Mouse (Mus musculus): ENCODE results near the gene Foxq1.

The Foxq1 gene

DNA sequence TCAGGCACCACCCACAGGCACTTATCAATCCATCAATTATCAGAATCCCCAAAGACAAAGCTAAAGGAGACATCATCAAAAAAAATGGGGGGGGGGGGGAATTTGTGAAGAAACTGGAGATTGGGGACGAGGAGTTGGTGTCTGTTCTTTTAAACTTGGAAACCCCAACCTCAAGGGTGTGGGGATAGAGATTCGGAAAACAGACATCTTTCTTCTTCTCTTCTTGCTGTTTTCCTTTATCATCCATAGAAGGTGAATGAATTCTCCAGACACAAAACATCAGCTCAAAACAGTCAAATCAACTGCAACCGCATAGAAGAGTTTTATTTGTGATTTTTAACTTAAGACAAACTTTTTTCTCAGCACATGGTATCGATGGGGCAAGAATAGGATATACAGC is at the start of gene Foxq1:
Foxq1 (plus strand) TSS at position 301 of the 400 bp plus-strand sequence.
- DNase-seq (ENCODE audit: low spot score): no peak

DNA sequence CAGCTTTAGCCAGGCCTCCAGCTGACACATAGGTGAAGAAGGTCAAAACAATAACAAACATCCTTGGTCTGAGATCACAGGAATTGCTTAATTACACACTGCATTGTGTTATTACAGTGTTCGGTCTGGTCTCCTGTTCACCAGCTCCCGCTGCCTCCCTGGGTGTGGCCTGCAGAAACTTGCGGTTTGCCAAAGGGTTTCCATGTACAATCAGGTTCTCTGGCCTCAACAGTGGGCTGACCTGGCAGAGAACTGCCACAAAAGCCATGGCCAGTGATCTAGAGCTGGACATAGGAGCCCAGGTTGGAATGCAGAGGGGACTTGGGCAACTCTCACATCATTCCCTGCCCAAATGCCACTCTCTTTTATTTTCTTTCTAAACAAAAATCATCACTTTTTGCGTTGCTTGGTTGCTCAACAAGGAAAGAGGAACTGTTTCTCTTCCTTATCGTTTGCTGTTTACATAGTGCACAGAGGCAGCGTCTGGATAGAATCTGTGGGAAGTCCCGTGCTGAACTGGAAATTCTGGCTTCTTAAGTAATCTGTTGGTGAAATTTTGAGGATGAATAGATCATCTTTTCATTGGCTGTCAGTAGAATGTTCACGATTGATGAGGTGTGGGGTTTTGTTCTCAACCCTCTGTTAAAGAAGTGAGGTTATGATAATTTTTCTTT is 49.3 kb upstream of the Foxq1 start:
- no peak for DNase-seq (ENCODE audit: low spot score)

DNA sequence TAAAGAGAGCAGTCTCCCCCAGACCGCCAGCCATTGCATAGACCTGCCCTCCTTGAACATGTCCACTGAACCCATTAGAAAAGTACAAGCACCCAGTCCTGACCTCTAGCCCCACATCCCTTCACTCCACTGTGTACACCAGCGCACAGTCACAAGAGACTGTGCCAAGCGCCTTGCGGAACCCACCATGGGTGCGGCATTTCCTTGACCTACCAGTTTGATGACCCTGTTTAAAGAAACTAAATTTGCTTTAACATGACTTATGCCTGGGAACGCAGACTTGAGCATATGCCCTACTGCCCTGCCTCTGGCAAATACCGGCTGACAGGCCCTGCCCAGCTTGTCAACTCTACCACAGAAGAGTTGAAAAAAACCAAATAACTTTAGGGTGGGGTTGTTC is 40.7 kb upstream of the Foxq1 start:
- no peak for DNase-seq (ENCODE audit: low spot score)

DNA sequence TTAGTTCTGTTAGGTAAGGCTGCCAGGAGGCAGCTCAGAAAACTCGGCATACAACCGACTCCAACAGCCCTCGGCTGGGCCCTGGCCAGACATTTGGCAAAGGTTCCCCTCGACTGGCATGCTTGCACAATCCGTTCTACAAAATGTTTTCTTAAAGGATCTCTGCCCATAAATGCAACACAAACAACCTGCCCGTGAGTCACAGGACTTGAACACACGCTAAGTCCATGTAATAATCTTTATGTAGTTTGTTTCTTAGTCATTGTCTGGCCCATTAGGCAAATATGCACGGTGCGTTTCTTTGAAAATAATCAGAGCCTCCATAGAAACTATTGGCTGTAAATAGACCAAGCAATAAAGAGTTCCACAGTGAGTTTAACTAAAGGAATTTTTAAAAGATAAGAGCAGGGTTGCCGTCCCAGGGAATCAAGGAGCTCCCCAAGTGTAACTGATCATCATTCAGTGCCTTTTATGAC is 37.5 kb upstream of the Foxq1 start:
- no peak for DNase-seq (ENCODE audit: low spot score)

DNA sequence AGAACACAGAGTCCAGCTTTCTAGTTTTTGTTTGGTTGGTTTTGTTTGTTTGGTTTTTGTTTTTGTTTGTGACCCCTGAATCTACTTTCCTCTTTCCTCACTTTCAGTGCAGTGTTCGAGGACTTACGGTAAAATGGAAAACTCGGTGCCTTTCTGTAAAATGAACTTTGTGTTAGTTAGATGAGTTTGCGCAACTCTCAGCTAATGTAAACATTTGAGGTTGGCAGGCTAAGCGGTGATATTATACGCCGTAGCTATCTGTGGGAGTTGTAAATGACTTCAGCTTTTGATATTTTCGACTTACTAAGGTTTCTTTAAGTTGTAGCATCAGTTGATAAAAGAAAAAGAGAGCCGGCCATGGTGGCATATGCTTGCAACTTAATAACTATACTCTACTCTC is 37.0 kb upstream of the Foxq1 start:
- no peak for DNase-seq (ENCODE audit: low spot score)

DNA sequence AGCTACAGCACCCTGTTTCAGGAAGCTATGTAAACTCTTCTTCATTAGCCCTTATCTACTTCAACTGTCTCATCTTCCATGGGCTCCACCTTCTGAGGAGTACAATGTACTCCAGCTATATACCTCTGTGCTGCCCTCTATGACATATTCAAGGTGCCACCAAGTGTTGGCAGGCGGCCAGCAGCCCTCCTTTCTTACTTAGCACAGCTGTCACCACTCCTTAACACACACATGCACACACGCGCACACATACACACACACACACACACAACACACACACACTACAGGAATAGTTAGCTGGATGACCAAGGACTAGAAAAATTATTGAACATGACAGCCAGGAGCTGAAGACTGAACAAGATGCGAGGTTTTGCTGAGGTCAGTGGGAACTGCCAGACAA is 31.0 kb upstream of the Foxq1 start:
- no peak for DNase-seq (ENCODE audit: low spot score)

DNA sequence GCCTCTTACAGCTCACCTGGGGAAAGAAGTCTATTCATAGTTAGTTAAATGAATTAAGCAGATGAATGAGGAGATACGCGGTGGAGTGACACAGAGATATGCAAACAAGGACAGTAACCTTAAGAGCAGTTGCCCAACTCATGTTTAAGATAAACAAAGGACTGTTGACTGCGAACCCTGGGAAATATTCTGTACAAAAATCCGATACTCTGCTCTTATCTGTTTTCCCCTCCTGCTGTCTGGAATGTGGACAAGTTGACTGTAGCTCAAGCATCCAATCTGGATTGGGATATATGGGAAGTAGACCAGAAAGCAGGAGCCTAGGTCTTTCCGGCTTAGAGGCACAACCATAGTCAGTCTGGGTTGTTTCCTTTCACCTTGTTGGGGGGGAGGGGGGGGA is 24.7 kb upstream of the Foxq1 start:
- no peak for DNase-seq (ENCODE audit: low spot score)

DNA sequence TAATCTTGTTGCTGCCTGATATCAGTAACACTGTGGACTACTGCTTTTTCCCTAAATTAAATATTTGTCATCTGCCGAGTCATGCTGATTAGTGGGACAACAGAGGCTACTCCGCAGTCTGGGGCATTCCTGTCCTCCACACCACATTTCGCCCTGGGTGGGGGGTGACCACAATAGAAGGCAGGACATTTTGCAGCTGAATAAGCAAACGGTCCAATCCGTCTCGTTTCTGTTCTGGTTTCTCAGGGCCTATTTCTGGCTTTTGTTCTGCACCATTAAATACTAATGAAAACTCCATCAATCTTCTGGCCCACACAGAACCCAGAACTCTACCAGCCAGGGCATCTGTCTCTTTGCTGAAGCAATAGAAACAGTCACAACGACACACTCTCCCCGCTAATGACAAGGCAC is 24.3 kb upstream of the Foxq1 start:
- peak; percentile 64 for DNase-seq (ENCODE audit: low spot score)

DNA sequence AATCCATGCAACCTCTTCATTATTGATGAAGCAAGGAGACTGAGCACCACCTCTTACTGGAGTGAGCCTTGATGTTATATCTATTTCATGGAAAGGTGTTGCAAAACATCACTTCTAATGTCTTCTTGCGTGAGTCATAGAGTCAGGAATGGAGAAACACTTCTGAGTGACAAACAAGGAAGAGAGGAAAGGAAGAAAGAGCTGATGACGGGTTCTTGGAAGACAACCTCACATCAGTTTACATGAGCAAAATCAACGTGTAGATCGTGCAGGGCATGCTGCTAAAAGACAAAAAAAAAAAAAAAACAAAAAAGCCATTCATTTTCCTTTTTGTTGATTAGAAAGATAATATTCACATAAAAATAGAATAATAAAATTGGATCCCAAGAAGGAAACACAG is 21.2 kb upstream of the Foxq1 start:
- no peak for DNase-seq (ENCODE audit: low spot score)

DNA sequence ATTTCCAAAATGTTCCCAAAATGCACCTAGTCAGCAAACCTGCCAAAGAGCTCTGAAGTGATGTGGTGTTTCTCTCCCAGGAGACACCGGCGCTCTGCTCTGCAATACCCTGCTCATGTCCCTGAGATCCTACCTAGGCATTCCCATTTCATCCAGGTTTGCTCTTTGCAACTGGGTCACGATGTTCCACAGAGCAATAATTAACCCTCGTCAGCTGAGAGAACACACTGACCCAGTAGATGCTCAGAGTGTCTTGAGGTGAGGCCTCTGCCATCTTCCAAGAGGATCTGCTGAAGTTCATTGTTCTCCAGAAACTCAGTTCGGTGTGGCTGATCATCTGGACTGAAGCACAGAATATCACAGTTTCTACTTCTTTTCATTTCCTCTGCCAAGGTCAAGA is 12.9 kb upstream of the Foxq1 start:
- no peak for DNase-seq (ENCODE audit: low spot score)

DNA sequence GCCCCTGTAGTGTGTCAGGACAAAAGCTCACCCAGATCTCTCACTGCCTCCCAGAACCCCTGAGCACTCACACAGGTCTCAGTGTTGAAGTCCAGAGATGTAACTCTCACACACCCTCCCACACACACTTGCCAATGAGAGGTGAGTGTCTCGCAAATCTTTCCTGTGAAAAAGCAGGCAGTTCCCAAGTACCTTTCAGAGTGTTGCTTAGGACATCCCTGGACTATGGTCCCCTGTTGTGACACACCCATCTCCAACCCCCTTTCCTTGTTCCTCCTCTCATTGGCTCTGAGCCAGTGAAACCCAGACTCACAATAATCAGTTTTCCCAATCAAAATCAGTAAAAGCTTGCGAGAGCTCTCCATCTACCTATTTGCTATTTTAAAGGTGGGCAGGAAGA is 9.2 kb upstream of the Foxq1 start:
- DNase-seq (ENCODE audit: low spot score): no peak

DNA sequence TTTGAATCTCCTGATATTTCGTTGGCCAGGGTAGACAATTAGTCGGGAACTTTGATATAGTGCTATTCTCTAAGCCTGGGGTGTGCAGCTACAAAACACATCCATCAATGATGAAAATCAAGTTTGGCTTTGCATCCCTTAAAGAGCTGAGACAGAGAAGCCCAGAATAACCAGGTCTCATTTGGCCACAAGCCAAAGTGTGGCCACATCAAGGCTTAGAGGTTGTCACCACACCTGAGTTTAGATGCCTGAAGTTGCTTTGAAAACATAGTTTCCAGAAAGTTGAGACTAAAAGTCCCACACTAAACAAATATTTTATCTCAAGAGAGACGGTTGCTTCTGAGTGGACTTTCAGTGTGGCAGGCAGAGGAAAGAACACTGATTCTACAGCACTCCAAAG is 8.7 kb upstream of the Foxq1 start:
- DNase-seq (ENCODE audit: low spot score): no peak

DNA sequence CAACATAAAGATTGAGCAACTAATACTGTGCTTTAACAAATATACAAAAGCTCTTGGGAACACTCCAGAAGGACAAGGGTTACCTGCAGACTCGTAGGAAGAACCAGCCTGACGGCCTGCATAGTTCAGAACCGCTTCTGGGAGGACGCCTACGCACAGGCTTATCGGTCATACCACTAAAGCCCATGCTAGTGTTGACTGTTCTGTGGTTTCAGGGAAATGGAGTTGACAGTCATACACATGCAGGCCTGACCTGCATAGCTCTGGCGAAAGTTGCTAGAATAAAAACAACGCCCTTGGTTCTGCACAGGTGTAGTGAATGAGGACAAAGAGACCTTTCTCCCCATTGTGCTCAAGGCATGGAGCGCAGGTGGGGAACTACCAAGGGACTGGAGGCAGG is 8.3 kb upstream of the Foxq1 start:
- no peak for DNase-seq (ENCODE audit: low spot score)

DNA sequence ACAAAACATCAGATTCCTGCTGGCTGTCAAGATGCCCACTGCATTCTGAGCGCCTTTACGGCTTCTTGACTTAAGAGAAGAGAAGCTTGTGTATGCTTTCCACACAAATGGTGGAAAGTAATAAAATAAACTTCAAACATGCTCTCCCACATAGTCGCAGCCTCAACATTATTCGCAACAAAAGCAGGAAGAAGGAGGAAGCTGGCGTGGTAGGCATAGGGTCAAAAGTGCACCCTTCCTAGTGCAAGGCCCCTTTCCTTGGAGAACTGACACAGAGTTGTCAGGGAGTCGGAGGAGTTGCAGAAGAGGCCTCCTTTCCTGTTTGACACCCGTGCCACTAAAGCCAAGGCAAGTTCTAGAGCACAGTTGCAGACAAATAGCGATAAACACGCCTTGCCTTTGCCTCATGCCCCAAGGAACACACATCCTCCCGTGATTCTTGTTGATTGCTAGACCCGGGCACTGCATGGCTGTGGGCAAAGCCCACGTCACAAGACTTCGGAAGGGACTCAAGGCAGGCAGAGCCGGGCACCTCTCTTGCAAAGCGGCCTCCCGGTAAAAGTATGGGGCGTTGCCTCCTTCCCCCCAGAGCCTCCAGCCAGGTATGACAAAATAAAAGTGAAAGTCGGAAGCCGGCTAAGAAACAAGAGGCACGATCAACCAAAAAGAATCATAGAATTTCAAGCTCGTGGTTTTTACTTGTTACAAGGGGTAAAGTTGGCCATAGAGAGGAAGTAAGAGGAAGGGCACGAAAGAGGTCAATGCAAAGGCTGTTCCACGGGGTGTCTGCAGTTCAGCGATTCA is 1.2 kb downstream of the Foxq1 start:
- DNase-seq (ENCODE audit: low spot score): no peak

DNA sequence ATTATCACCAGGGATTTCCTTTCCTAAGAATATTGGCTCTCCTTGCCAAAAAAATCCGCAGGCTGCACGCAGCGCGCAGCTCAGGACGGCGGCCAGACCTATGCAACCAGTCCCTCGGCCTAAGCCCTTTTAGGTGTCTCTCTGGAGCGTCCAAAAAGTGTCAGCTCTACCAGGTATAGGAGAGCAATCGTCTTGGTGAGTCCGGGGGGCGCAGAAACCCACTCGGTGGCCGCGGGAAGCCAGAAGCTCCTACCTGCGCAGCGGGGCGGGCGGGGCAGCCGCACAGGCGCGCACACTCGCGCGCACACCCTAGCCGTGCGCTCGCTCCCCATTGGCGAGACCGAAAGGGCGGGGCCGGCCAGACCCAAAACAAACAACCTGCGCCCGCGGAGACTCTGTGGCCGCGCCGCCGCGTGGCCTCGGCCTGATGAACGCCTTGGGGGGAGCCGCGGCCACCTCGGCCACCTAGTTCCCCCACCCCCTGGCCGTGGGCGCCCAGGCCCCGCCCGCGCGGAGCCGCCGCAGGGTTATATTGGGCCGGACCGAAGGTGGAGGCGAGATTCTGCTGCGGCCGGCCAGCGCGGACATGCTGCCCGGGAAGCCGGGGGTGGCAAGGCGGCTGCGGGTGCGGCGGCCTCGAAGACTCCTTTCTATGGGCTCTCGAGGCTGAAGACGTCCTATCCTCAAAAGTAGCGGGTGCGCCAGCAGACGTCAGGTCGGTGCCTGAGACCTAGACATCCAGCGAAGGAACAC is 2.0 kb downstream of the Foxq1 start:
- DNase-seq (ENCODE audit: low spot score): peak; percentile 65

DNA sequence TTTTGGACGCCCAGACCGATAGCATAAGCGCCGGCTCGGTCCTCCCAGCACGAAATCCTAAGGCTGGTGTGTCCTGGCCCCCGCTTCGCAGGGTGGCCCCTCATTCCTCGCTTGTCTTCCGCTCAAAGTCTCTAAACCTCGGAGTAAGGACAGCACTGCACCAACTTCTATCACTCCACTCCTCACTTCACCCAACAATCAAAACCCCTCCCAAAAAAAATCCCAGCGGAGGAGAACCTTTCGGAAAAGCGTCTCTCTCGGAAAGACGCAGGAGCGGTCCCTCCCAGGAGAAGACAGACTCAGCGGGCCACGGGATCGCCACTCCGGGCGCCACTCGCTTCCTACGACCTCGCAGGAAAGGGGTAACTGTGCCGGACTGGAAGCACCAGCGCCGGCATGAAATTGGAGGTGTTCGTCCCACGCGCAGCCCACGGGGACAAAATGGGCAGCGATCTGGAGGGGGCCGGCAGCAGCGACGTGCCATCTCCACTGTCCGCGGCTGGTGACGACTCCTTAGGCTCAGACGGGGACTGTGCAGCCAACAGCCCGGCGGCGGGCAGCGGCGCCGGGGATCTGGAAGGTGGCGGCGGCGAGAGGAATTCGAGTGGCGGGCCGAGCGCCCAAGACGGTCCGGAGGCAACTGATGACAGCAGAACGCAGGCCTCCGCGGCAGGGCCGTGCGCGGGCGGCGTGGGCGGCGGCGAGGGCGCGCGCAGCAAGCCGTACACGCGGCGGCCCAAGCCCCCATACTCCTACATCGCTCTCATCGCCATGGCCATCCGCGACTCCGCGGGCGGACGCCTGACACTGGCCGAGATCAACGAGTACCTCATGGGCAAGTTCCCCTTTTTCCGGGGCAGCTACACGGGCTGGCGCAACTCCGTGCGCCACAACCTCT is 2.8 kb downstream of the Foxq1 start, which contains the start of gene A530084C06Rik:
A530084C06Rik (minus strand) TSS at position 813 of the 898 bp plus-strand sequence.
- DNase-seq (ENCODE audit: low spot score): peak; percentile 54

DNA sequence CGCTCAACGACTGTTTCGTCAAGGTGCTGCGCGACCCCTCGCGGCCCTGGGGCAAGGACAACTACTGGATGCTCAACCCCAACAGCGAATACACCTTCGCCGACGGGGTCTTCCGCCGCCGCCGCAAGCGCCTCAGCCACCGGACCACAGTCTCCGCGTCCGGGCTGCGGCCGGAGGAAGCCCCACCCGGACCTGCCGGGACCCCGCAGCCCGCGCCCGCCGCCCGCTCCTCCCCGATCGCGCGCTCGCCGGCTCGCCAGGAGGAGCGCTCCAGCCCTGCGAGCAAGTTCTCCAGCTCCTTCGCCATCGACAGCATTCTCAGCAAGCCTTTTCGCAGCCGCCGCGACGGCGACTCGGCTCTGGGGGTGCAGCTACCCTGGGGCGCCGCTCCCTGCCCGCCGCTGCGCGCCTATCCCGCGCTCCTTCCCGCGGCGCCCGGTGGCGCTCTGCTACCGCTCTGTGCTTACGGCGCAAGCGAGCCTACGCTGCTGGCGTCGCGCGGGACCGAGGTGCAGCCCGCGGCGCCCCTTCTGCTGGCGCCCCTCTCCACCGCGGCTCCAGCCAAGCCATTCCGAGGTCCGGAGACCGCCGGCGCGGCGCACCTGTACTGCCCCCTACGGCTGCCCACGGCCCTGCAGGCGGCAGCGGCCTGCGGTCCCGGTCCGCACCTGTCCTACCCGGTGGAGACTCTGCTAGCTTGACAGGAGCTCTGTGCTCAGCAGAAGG is 3.6 kb downstream of the Foxq1 start:
- peak; percentile 70 for DNase-seq (ENCODE audit: low spot score)

DNA sequence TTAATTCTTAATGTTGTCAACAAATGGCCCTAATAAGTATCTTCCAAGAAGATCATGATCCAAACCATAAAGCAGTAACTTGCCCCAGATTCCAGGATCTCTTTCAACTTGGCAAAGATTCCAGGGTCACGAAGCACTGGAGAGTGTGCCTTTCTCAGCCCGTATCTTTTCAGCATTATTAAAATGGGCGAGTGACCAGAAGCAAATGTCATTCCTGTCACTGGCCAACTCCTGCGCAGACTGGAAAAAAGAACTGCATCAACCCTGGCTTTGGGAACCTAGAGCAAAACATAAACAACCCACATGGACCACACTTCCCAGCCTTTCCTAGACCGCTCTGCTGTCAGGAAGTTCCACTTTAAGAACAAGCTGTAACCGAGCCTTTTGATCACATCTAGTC is 8.5 kb downstream of the Foxq1 start:
- no peak for DNase-seq (ENCODE audit: low spot score)

DNA sequence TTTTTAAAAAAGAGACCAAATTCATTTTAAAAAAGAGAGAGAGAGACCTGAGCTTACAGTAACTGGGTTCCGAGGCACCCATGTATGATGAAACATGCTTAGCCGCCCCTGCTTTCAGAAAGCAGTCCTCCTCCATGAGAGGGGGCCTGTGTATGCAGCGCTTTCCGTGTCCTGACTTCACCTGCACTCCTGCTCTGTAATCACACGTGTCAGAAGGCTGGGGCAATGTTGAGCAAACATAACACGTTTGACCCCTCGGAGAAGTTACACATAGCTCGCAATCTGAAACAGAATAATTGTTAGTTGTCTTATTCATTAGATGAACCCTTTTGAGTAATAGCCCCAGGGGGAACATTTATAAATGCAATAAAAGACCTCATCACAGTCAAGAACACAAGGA is 11.2 kb downstream of the Foxq1 start:
- no peak for DNase-seq (ENCODE audit: low spot score)

DNA sequence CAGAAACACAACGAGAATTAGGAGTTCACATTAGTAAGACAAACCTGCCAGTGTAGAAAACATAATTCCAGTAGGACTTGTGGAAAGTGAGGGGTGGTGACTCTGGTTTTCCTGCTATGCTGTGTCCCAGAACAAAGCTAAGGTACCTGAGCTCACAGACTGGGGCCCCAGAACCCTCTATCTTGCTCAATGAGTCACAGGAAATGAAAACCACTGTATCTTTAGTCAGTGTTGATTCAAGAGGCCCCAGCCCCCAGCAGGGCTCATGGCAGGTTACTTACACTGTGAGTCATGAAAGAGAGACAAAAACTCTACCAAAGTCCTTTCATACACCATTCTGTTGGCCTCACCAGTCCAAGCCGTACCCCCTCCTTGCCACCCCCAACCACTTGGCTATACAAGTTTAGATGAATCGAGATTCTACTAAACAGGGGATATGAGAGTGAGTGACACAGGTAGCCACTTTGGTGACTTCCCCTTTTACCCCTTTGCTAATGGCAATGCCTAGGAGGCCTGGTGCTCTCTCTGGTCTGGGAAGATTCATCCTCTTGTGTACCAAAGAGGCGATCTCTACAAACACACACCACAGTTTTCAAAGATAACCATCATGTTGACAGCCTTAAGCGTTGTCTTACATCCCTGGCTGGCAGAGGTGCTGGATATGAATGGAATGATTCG is 11.8 kb downstream of the Foxq1 start:
- no peak for DNase-seq (ENCODE audit: low spot score)
